Mouse (Mus musculus) liver, embryonic 13.5 days (tissue): ENCODE data around the gene Sdad1. TPM values are rescaled to one million over a fixed set of nuclear protein-coding genes. Genes with fewer than 3 reads are reported as not detected.

ENCODE experiments used
- ATAC-seq: fragments of 200-750 bp; cut with Nextera tagmentation; 2 replicates; pipeline ENCODE4 v1.8.0; 2017; ENCODE audit warnings: low read depth, mild to moderate bottlenecking, moderate number of reproducible peaks, moderate library complexity
- DNase-seq: peaks from one replicate; pipeline ENCODE4 v3.0.0; 2022
- H3K27ac ChIP-seq: fragments of 300-500 bp; sonication (generic); 2 replicates; pipeline ENCODE4 v1.5.1; 2015; ENCODE audit warnings: moderate library complexity, mild to moderate bottlenecking, inconsistent platforms
- H3K27me3 ChIP-seq: fragments of 300-500 bp; sonication (generic); 2 replicates; pipeline ENCODE4 v1.6.1; 2015; ENCODE audit warnings: mild to moderate bottlenecking, inconsistent platforms
- H3K36me3 ChIP-seq: fragments of 300-500 bp; sonication (generic); 2 replicates; pipeline ENCODE4 v1.6.1; 2015; ENCODE audit warnings: mild to moderate bottlenecking, inconsistent platforms
- H3K4me1 ChIP-seq: fragments of 300-500 bp; sonication (generic); replicated peaks from 2 replicates; pipeline ENCODE4 v1.6.1; 2015; ENCODE audit warnings: inconsistent platforms
- H3K4me2 ChIP-seq: fragments of 300-500 bp; sonication (generic); 2 replicates; pipeline ENCODE4 v1.6.1; 2015; ENCODE audit warnings: inconsistent platforms, mild to moderate bottlenecking, moderate library complexity
- H3K4me3 ChIP-seq: fragments of 300-500 bp; sonication (generic); replicated peaks from 2 replicates; pipeline ENCODE4 v1.5.1; 2015; ENCODE audit warnings: mild to moderate bottlenecking, inconsistent platforms
- H3K9ac ChIP-seq: fragments of 300-500 bp; sonication (generic); 2 replicates; pipeline ENCODE4 v1.6.1; 2015; ENCODE audit warnings: mild to moderate bottlenecking, inconsistent platforms
- H3K9me3 ChIP-seq: fragments of 300-500 bp; sonication (generic); replicated peaks from 2 replicates; pipeline ENCODE4 v1.6.1; 2016; ENCODE audit warnings: inconsistent platforms
- WGBS: fragments of 180-500 bp; shearing (Covaris S2); methylation state at CpG from one replicate; pipeline ENCODE4 v1.1.7; 2015; ENCODE audit not compliant: insufficient replicate concordance; 5-methylcytosine and 5-hydroxymethylcytosine counted together
- polyA plus RNA-seq: library from polyadenylated mRNA; unstranded; fragments of >200 nt; fragmentation: Nextera tagmentation; extraction: Ambion mirVana; gene quantifications from 2 replicates; pipeline ENCODE4 v1.2.1, GENCODE M21; 2015

The Sdad1 gene
- polyA plus RNA-seq, 1 experiment from 2014 or later: 26.8 TPM

- no peak for DNase-seq
- Histone ChIP-seq H3K9ac (no peak within 1 kb of the TSS), H3K9me3 (no peaks in the 10 kb centered on the region), H3K4me1 (0 out of 2 replicates have a peak, but pooled peaks cover 5% of the 10 kb centered on the region), H3K27me3 (no peaks in the 10 kb centered on the region), H3K27ac (peak within 1 kb of the TSS; percentile 63), H3K4me2 (no peak within 1 kb of the TSS), H3K36me3 (no peaks in the 10 kb centered on the region), H3K4me3 (no peak within 1 kb of the TSS)
- no peak for ATAC-seq
- 80% methylated on average over 17 of the region's 17 CpGs for WGBS
Measured at GRCm38 (mm10) chr5:92331635-92332338, 21.5 kb upstream of the Sdad1 start, which contains the start of gene Art3. TSS of gene Art3 (plus strand) at chr5:92331827.

- ATAC-seq (no peak), DNase-seq (no peak)
- Histone ChIP-seq H3K4me3 (no peak overlapping the region), H3K27ac (no peak overlapping the region), H3K9ac (no peak overlapping the region), H3K4me1 (0 out of 2 replicates have a peak, but pooled peaks cover 5% of the 10 kb centered on the region), H3K36me3 (no peaks in the 10 kb centered on the region), H3K4me2 (no peak overlapping the region), H3K27me3 (no peaks in the 10 kb centered on the region), H3K9me3 (no peaks in the 10 kb centered on the region)
- 71% methylated on average over 12 of the region's 12 CpGs for WGBS
Measured at GRCm38 (mm10) chr5:92331122-92331521, 20.8 kb upstream of the Sdad1 start.

GRCm38 (mm10) chr5:92327929-92328328 lies 17.6 kb upstream of the Sdad1 start, which contains the start of gene Cxcl9:
TSS of gene Cxcl9 (minus strand) at chr5:92328079.
- WGBS: 65% methylated on average over 7 of the region's 7 CpGs
- no peak within 1 kb of the TSS for H3K9ac ChIP-seq
- no peak within 1 kb of the TSS for H3K4me3 ChIP-seq
- 0 out of 2 replicates have a peak, but pooled peaks cover 12% of the 10 kb centered on the region for H3K4me1 ChIP-seq
- no peak within 1 kb of the TSS for H3K27ac ChIP-seq
- H3K27me3 ChIP-seq: no peaks in the 10 kb centered on the region
- H3K9me3 ChIP-seq: no peaks in the 10 kb centered on the region
- ATAC-seq: no peak
- no peak for DNase-seq
- no peak within 1 kb of the TSS for H3K4me2 ChIP-seq
- H3K36me3 ChIP-seq: no peaks in the 10 kb centered on the region

DNA sequence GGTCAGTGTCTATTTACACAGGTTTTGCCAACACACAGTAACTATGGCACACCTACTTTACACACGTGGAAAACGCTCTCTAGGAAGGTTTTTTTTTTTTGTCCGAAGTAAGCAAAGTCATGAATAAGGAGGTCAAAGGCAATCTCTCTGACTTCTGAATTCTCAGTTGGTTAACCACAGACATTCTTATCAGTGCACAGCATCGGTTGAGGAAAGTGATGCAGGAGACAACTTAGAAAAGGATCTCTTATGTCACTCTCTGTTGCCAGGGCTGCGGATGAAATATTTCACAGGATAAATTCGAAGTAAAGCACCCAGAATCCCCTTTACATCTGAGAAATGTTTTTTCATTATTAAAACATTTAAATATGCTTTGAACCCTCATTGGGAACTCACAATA lies 17.1 kb upstream of the Sdad1 start:
- 11% methylated on average over 6 of the region's 6 CpGs for WGBS
- no peak for DNase-seq

GRCm38 (mm10) chr5:92323264-92323663 lies 13.0 kb upstream of the Sdad1 start:
- Histone ChIP-seq H3K4me1 (peaks cover 7% of the 10 kb centered on the region; the same call in 1 of the 2 replicates), H3K27me3 (no peaks in the 10 kb centered on the region), H3K4me3 (no peak overlapping the region), H3K4me2 (no peak overlapping the region), H3K27ac (no peak overlapping the region), H3K9me3 (no peaks in the 10 kb centered on the region), H3K9ac (no peak overlapping the region), H3K36me3 (no peaks in the 10 kb centered on the region)
- ATAC-seq (no peak), DNase-seq (no peak)
- WGBS: 59% methylated on average over 5 of the region's 5 CpGs

More for the DNA sequence above, 17.1 kb upstream of the Sdad1 start:
- Histone ChIP-seq H3K4me3 (no peak overlapping the region), H3K4me1 (0 out of 2 replicates have a peak, but pooled peaks cover 12% of the 10 kb centered on the region), H3K9me3 (no peaks in the 10 kb centered on the region), H3K4me2 (no peak overlapping the region), H3K27ac (no peak overlapping the region), H3K27me3 (no peaks in the 10 kb centered on the region), H3K36me3 (no peaks in the 10 kb centered on the region), H3K9ac (no peak overlapping the region)
- no peak for ATAC-seq

DNA sequence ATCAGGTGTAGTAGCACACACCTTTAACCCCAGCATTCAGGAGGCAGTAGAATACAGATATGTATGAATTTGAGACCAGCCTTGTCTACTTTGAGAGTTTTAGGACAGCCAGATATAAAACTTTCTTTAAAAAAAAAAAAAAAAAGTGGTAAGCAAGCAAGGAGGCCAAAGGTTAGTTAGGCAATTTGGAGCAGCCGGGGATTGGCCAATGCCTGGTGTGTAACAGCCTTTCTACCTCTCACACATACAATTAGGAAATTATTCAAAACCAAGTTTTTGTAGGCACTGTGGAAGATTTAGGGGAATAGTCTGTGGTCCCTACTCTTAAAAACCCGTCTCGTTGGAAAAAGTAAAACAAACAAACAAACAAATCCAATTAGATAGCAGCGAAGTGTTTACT lies 12.3 kb upstream of the Sdad1 start:
- no peak overlapping the region for H3K4me3 ChIP-seq
- no peak overlapping the region for H3K4me2 ChIP-seq
- H3K9me3 ChIP-seq: no peaks in the 10 kb centered on the region
- no peak overlapping the region for H3K9ac ChIP-seq
- DNase-seq (no peak), ATAC-seq (no peak)
- no peak overlapping the region for H3K27ac ChIP-seq
- no peaks in the 10 kb centered on the region for H3K36me3 ChIP-seq
- 69% methylated on average over 4 of the region's 4 CpGs for WGBS
- H3K4me1 ChIP-seq: peaks cover 7% of the 10 kb centered on the region; the same call in 1 of the 2 replicates
- H3K27me3 ChIP-seq: no peaks in the 10 kb centered on the region

DNA sequence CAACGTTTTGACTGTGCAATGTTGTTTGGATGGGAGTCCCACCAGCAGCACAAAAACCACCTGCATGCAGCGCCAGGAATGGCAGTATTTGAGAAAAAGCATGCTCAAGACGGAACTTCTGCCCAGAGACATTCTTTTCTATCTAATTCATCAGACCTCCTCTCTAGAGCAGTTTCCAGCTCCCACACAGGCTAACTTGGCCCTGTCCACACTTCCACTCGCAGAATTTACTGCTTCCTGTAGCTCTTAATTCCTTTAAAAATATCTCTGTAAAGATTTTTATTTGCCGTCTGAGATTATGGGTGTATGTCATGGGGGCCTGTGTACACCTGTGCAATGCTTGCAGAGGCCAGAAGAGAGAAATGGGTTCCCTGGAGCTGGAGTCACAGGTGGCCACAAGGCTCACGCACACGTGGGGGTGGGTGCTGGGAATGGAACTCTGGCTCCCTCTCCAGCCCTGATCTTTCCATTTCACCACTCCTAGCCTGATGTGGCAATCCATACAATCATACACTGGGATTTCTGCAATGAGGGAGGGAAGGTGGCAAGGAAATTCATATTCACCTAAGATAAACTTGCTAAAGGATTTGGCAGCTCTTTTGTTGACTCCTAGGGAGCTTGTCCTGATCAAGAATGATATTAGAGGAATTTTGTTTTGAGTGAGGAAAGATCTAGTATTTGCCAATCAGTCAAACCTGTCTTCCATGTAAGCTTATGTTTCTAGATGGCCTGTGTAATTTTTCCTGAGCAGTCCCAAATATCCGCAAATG lies 11.5 kb upstream of the Sdad1 start:
- Histone ChIP-seq H3K4me1 (peaks cover 7% of the 10 kb centered on the region; the same call in 1 of the 2 replicates), H3K9ac (no peak overlapping the region), H3K36me3 (no peaks in the 10 kb centered on the region), H3K9me3 (no peaks in the 10 kb centered on the region), H3K27ac (no peak overlapping the region), H3K4me2 (no peak overlapping the region), H3K27me3 (no peaks in the 10 kb centered on the region), H3K4me3 (no peak overlapping the region)
- WGBS: 50% methylated on average over 8 of the region's 8 CpGs
- DNase-seq (no peak), ATAC-seq (no peak)

DNA sequence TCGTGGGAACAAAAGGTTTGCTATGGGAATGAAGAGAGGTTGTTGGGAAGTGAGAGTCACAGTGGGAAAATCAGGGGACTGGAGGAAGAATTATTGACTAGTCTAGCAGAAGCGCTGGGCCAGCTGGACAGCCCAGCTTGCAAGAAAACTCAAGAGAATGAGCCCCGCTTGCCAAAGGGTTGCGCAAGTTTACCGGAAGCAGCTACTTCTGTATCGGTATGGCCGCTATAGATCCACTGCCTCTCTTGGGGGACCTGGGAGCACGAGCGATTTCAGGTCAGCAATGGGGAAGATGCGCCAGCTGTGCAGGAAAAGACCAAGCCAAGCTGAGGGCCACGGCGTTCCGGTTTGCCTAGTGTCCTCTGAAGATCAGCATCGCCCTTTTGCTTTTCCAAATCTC lies 8.3 kb upstream of the Sdad1 start:
- no peaks in the 10 kb centered on the region for H3K9me3 ChIP-seq
- H3K36me3 ChIP-seq: no peaks in the 10 kb centered on the region
- no peak overlapping the region for H3K27ac ChIP-seq
- no peak overlapping the region for H3K9ac ChIP-seq
- H3K27me3 ChIP-seq: no peaks in the 10 kb centered on the region
- WGBS: 68% methylated on average over 14 of the region's 14 CpGs
- H3K4me1 ChIP-seq: peaks cover 10% of the 10 kb centered on the region
- no peak overlapping the region for H3K4me2 ChIP-seq
- H3K4me3 ChIP-seq: no peak overlapping the region
- ATAC-seq: no peak
- DNase-seq: no peak

DNA sequence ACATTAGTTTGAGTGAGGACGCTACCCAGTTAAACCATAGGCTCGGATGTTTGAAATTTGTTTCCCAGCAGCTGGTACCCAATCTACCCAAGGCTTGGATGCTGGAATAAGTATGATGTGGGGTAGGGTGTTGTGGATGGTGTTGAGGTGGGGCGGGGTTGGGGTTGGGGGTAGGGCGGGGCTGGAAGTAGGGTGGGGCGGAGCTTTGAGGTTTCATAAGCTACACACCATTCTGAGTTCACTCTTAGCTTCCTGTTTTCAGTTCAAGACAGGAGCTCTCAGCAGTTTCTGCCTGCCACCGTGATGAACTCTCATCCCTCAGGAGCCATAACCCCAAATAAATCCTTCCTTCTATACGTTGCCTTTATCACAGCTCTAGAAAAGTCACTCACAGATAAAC lies 7.8 kb upstream of the Sdad1 start:
- peak; percentile 53; the same call in 1 of the 2 replicates for ATAC-seq
- H3K9me3 ChIP-seq: no peaks in the 10 kb centered on the region

GRCm38 (mm10) chr5:92313776-92314175 lies 3.5 kb upstream of the Sdad1 start:
- Histone ChIP-seq H3K4me2 (no peak overlapping the region), H3K27ac (no peak overlapping the region), H3K4me3 (no peak overlapping the region), H3K9ac (no peak overlapping the region), H3K4me1 (peaks cover 29% of the 10 kb centered on the region), H3K9me3 (no peaks in the 10 kb centered on the region), H3K36me3 (no peaks in the 10 kb centered on the region), H3K27me3 (no peaks in the 10 kb centered on the region)
- WGBS: 10% methylated on average over 7 of the region's 7 CpGs
- no peak for DNase-seq
- ATAC-seq: no peak

More for the DNA sequence above, 7.8 kb upstream of the Sdad1 start:
- Histone ChIP-seq H3K27me3 (no peaks in the 10 kb centered on the region), H3K4me2 (no peak overlapping the region), H3K9ac (no peak overlapping the region), H3K4me1 (peaks cover 12% of the 10 kb centered on the region), H3K4me3 (no peak overlapping the region), H3K27ac (no peak overlapping the region), H3K36me3 (no peaks in the 10 kb centered on the region)
- no peak for DNase-seq
- 45% methylated on average over 7 of the region's 7 CpGs for whole genome bisulfite sequencing

DNA sequence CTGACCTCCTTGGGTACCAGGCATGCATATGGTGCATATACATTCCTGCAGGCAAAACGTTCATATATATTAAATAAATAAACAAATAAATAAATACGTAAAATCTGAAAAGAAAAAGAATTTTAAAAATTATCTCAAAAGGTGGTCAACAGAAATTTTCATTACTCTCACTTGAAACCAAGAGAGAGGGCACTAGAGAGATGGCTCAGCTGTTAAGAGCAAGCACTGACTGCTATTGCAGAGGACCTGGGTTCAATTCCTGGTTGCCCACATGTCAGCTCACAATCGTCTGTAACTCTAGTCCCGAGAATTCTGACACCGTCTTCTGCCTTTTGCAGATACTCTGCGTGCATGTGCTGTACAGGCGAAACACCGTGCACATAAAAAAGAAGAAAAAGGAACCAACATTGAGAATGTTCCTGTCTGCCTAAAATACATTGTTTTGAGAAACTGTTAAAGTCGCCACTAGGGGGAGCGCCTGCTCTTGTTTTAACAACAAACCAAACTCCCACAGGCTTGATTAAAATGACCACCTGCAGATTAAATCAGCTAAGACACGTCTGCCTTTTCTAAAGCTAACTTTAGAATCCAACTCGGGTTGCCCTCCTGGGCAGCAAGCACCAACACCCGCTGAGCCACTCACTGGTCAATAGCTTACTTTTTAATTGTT lies 1.9 kb upstream of the Sdad1 start:
- ATAC-seq (no peak), DNase-seq (peak; percentile 20)
- no peaks in the 10 kb centered on the region for H3K27me3 ChIP-seq
- no peak overlapping the region for H3K9ac ChIP-seq
- 13% methylated on average over 13 of the region's 13 CpGs for WGBS
- H3K4me3 ChIP-seq: no peak overlapping the region
- no peaks in the 10 kb centered on the region for H3K36me3 ChIP-seq
- no peaks in the 10 kb centered on the region for H3K9me3 ChIP-seq
- no peak overlapping the region for H3K27ac ChIP-seq
- peaks cover 40% of the 10 kb centered on the region for H3K4me1 ChIP-seq
- no peak overlapping the region for H3K4me2 ChIP-seq
